Mouse (Mus musculus) kidney, adult 2 months (tissue): ENCODE measurements at regions not wholly inside any gene's neighbourhood (a gene's known extent, or its start where the extent isn't known, plus 50 kb on each side); places are given as distances from the start of the nearest gene placed in this dataset.
"Not testable (repeated sequence)": the region's sequence is repeated elsewhere in the genome, so short reads cannot be mapped to it uniquely, and the experiment has no call there.

Experiments used
- DNase-seq: peaks from one replicate; pipeline ENCODE4 v3.0.0; 2021
- H3K27ac ChIP-seq: fragments of 200-500 bp; 2 replicates; pipeline ENCODE4 v1.5.1; 2012; ENCODE audit warnings: low read depth, low read length, control low read depth, inconsistent platforms; ENCODE audit not compliant: insufficient read depth
- H3K27me3 ChIP-seq: fragments of 200-500 bp; replicated peaks from 2 replicates; pipeline ENCODE4 v1.6.1; 2012; ENCODE audit warnings: mild to moderate bottlenecking, moderate library complexity, low read length, inconsistent platforms; ENCODE audit not compliant: control insufficient read depth, insufficient read depth
- H3K36me3 ChIP-seq: fragments of 200-500 bp; 2 replicates; pipeline ENCODE4 v1.6.1; 2012; ENCODE audit warnings: mild to moderate bottlenecking, moderate library complexity, low read length, inconsistent platforms; ENCODE audit not compliant: control insufficient read depth, insufficient read depth
- H3K4me1 ChIP-seq: fragments of 200-500 bp; 2 replicates; pipeline ENCODE4 v1.6.1; 2011; ENCODE audit warnings: low read length; ENCODE audit not compliant: control insufficient read depth, insufficient read depth
- H3K4me3 ChIP-seq: fragments of 200-500 bp; 2 replicates; pipeline ENCODE4 v1.5.1; 2011; ENCODE audit warnings: mild to moderate bottlenecking, low read depth, low read length, control low read depth; ENCODE audit not compliant: insufficient read depth
- CTCF ChIP-seq: fragments of 200-500 bp; conservative IDR thresholded peaks from 2 replicates; pipeline ENCODE4 v1.5.1; 2011; ENCODE audit warnings: low read depth, mild to moderate bottlenecking, control low read depth, low read length, moderate library complexity, mixed read lengths; ENCODE audit not compliant: insufficient read depth, insufficient read length
- POLR2A ChIP-seq: fragments of 200-500 bp; IDR thresholded peaks from one replicate; pipeline ENCODE4 v1.6.1; 2011; ENCODE audit warnings: low read depth, low read length, control low read depth
- WGBS: fragments of 180-500 bp; shearing (Covaris S2); methylation state at CpG from one replicate; pipeline ENCODE4 v1.1.7; 2018; 5-methylcytosine and 5-hydroxymethylcytosine counted together

GRCm38 (mm10) chrX:50599780-50600179 is 171.5 kb upstream of the Olfr1324 start:
- Histone ChIP-seq H3K4me3 (no peak overlapping the region), H3K36me3 (no peaks in the 10 kb centered on the region; the same call in 1 of the 2 replicates), H3K4me1 (no peaks in the 10 kb centered on the region), H3K27ac (no peak overlapping the region), H3K27me3 (no peaks in the 10 kb centered on the region)
- DNase-seq: no peak
- no peak for TF ChIP-seq CTCF
- WGBS: 89% methylated on average over 4 of the region's 4 CpGs

GRCm38 (mm10) chrX:50597626-50598025 is 169.3 kb upstream of the Olfr1324 start:
- H3K27ac ChIP-seq, DNase-seq: not testable (repeated sequence)
- 98% methylated on average over 3 of the region's 3 CpGs for WGBS

GRCm38 (mm10) chrX:50597105-50597504 is 168.8 kb upstream of the Olfr1324 start:
- 98% methylated on average over 6 of the region's 6 CpGs for WGBS
- no peak overlapping the region for H3K4me3 ChIP-seq

More at GRCm38 (mm10) chrX:50597626-50598025, 169.3 kb upstream of the Olfr1324 start:
- not testable (repeated sequence) for H3K27me3 ChIP-seq, H3K36me3 ChIP-seq, H3K4me3 ChIP-seq, H3K4me1 ChIP-seq

GRCm38 (mm10) chrX:50594976-50595375 is 166.7 kb upstream of the Olfr1324 start:
- WGBS: 91% methylated on average over 4 of the region's 4 CpGs
- H3K4me3 ChIP-seq, H3K27ac ChIP-seq, H3K27me3 ChIP-seq, H3K36me3 ChIP-seq, H3K4me1 ChIP-seq, DNase-seq: not testable (repeated sequence)

More at GRCm38 (mm10) chrX:50597105-50597504, 168.8 kb upstream of the Olfr1324 start:
- no peaks in the 10 kb centered on the region for H3K4me1 ChIP-seq
- TF ChIP-seq POLR2A (no peak), CTCF (no peak)
- no peak overlapping the region for H3K27ac ChIP-seq
- no peaks in the 10 kb centered on the region; the same call in 1 of the 2 replicates for H3K36me3 ChIP-seq
- H3K27me3 ChIP-seq: no peaks in the 10 kb centered on the region
- no peak for DNase-seq

GRCm38 (mm10) chrX:50591477-50591876 is 163.2 kb upstream of the Olfr1324 start:
- Histone ChIP-seq H3K27ac (no peak overlapping the region), H3K4me1 (no peaks in the 10 kb centered on the region), H3K36me3 (peaks cover 1% of the 10 kb centered on the region; the same call in 1 of the 2 replicates), H3K4me3 (no peak overlapping the region), H3K27me3 (no peaks in the 10 kb centered on the region)
- TF ChIP-seq CTCF (no peak), POLR2A (no peak)
- DNase-seq: no peak
- WGBS: 99% methylated on average over 4 of the region's 4 CpGs

GRCm38 (mm10) chrX:50590673-50591341 is 162.5 kb upstream of the Olfr1324 start:
- DNase-seq: no peak
- peaks cover 1% of the 10 kb centered on the region; the same call in 1 of the 2 replicates for H3K36me3 ChIP-seq
- WGBS: 98% methylated on average over 8 of the region's 8 CpGs
- TF ChIP-seq POLR2A (no peak), CTCF (no peak)
- H3K27ac ChIP-seq: no peak overlapping the region
- no peak overlapping the region for H3K4me3 ChIP-seq
- no peaks in the 10 kb centered on the region for H3K4me1 ChIP-seq
- H3K27me3 ChIP-seq: no peaks in the 10 kb centered on the region

- Histone ChIP-seq H3K27me3 (no peaks in the 10 kb centered on the region), H3K4me1 (no peaks in the 10 kb centered on the region), H3K4me3 (no peak overlapping the region), H3K36me3 (peaks cover 1% of the 10 kb centered on the region; the same call in 1 of the 2 replicates), H3K27ac (no peak overlapping the region)
- WGBS: 99% methylated on average over 6 of the region's 6 CpGs
- no peak for TF ChIP-seq POLR2A
- no peak for TF ChIP-seq CTCF
- DNase-seq: no peak
These were observed 160.6 kb upstream of the Olfr1324 start for GRCm38 (mm10) chrX:50588892-50589291.
